Mouse (Mus musculus) CD4-positive, CD25-positive, alpha-beta regulatory T cell, adult 4 months (primary cell): ENCODE measurements at regions not wholly inside any gene's neighbourhood (a gene's known extent, or its start where the extent isn't known, plus 50 kb on each side); places are given as distances from the start of the nearest gene placed in this dataset.

Experiments used
- ATAC-seq: one replicate; pipeline ENCODE4 v1.8.0; 2017

- no peak for ATAC-seq
Measured at GRCm38 (mm10) chr14:103929734-103930364, 85.6 kb upstream of the Ednrb start.

- no peak for ATAC-seq
Measured at GRCm38 (mm10) chr14:103929155-103929729, 85.0 kb upstream of the Ednrb start.

GRCm38 (mm10) chr14:103920169-103920568 lies 76.0 kb upstream of the Ednrb start:
- ATAC-seq = no peak

- no peak for ATAC-seq
Measured at GRCm38 (mm10) chr14:103919380-103919779, 75.2 kb upstream of the Ednrb start.

- ATAC-seq = no peak
Measured at GRCm38 (mm10) chr14:103913453-103913852, 69.3 kb upstream of the Ednrb start.

GRCm38 (mm10) chr14:103911707-103912106 lies 67.5 kb upstream of the Ednrb start:
- no peak for ATAC-seq

GRCm38 (mm10) chr14:103911280-103911679 lies 67.1 kb upstream of the Ednrb start:
- no peak for ATAC-seq

GRCm38 (mm10) chr14:103906417-103907070 lies 62.3 kb upstream of the Ednrb start:
- ATAC-seq = no peak

GRCm38 (mm10) chr14:103900817-103901216 lies 56.6 kb upstream of the Ednrb start:
- ATAC-seq = no peak

GRCm38 (mm10) chr14:103899111-103899814 lies 55.1 kb upstream of the Ednrb start:
- no peak for ATAC-seq

- no peak for ATAC-seq
Measured at GRCm38 (mm10) chr14:103898689-103899088, 54.5 kb upstream of the Ednrb start.

- ATAC-seq = no peak
Measured at GRCm38 (mm10) chr14:103895261-103895660, 51.1 kb upstream of the Ednrb start.
